Mouse (Mus musculus) c-Kit-negative CD71-positive TER-119-positive erythroid progenitor cells, embryonic 14.5 days (primary cell): ENCODE results near the gene Srcap.

Source experiments
- DNase-seq: peaks from one replicate; pipeline ENCODE4 v3.0.0-alpha.2; 2013; ENCODE audit warnings: low read depth, low spot score

Srcap gene

GRCm38 (mm10) chr7:127573503-127574008 is 61.8 kb downstream of the Srcap start:
- no peak for DNase-seq

GRCm38 (mm10) chr7:127574115-127574514 is 62.3 kb downstream of the Srcap start:
- DNase-seq = no peak

GRCm38 (mm10) chr7:127583260-127583659 is 71.5 kb downstream of the Srcap start:
- no peak for DNase-seq

- no peak for DNase-seq
Measured at GRCm38 (mm10) chr7:127585031-127585430, 73.2 kb downstream of the Srcap start.

GRCm38 (mm10) chr7:127586149-127586548 is 74.4 kb downstream of the Srcap start:
- peak; percentile 52 for DNase-seq

GRCm38 (mm10) chr7:127587196-127587595 is 75.4 kb downstream of the Srcap start:
- no peak for DNase-seq

GRCm38 (mm10) chr7:127588011-127588871 is 76.5 kb downstream of the Srcap start, which contains the start of the genes Ccdc189 and Rnf40:
Gene Ccdc189, minus strand, starts transcription at chr7:127588595.
Gene Rnf40, plus strand, starts transcription at chr7:127588767.
- DNase-seq = peak; percentile 95

GRCm38 (mm10) chr7:127588901-127589300 is 77.1 kb downstream of the Srcap start:
- DNase-seq = no peak

GRCm38 (mm10) chr7:127589637-127590036 is 77.9 kb downstream of the Srcap start:
- no peak for DNase-seq

GRCm38 (mm10) chr7:127591108-127591507 is 79.3 kb downstream of the Srcap start:
- DNase-seq = no peak

- no peak for DNase-seq
Measured at GRCm38 (mm10) chr7:127592575-127592974, 80.8 kb downstream of the Srcap start.

- DNase-seq = no peak
Measured at GRCm38 (mm10) chr7:127596747-127597146, 85.0 kb downstream of the Srcap start.

- no peak for DNase-seq
Measured at GRCm38 (mm10) chr7:127600612-127601011, 88.8 kb downstream of the Srcap start.

- no peak for DNase-seq
Measured at GRCm38 (mm10) chr7:127601735-127602134, 90.0 kb downstream of the Srcap start.

GRCm38 (mm10) chr7:127602903-127603302 is 91.1 kb downstream of the Srcap start:
- no peak for DNase-seq

GRCm38 (mm10) chr7:127604256-127604655 is 92.5 kb downstream of the Srcap start:
- no peak for DNase-seq

- DNase-seq = no peak
Measured at GRCm38 (mm10) chr7:127607150-127607549, 95.4 kb downstream of the Srcap start.
